Mouse (Mus musculus) heart, postnatal 0 days (tissue): ENCODE measurements around the gene Med7.

Source experiments
- CTCF ChIP-seq: IDR thresholded peaks from 2 replicates; pipeline ENCODE4 v1.5.1; 2016; ENCODE audit warnings: antibody characterized with exemption, control low read depth, low read depth
- EP300 ChIP-seq: IDR thresholded peaks from 2 replicates; pipeline ENCODE4 v1.6.1; 2016; ENCODE audit warnings: antibody characterized with exemption, low read depth

DNA sequence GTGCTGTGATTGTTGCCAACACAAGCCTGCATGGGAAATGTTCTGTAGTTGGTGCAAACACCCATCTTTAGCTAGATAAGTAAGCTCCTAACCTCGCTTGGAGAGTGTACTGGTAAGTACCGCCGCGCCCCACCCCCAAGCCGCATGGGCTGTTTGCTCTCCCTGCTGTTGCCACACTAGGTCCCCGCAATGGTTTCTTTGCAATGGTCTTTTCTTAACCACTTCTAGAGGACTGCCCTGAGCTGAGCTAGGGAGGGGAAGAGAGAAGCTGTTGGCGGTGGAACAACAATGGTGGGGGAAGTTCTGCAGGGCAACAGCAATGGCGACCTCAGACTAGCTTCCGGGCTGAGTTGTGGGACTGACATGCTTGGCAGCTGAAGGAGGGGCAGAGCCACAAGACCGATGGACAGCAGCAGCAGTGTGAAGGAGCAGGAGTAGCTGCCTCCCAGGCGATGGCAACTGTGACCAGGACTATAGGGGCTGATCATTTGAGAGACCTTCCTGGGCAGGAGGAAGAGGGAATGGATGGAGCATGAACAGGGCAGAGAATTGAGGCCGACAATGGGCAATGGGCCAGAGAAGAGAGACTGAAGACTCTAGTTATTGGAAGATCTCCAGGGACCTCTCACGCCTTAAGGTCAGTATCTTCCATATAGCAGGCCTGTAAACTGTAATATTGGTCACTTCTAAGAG is 40.4 kb upstream of the Med7 start, which contains the start of gene Fam71b:
- TF ChIP-seq CTCF, result no peak
- TF ChIP-seq EP300, result no peak
